Mouse (Mus musculus) retina, postnatal 1 day (tissue): Measurements from ENCODE around the gene Gm15155.
"Not testable (repeated sequence)": the region's sequence is repeated elsewhere in the genome, so short reads cannot be mapped to it uniquely, and the experiment has no call there.

Source experiments
- DNase-seq: peaks from one replicate; pipeline ENCODE4 v3.0.0-alpha.2; 2012

The Gm15155 gene

GRCm38 (mm10) chrX:155624341-155624841 is at the start of gene Gm15155:
Gene Gm15155, plus strand, starts transcription at chrX:155624741.
- peak; percentile 62 for DNase-seq

GRCm38 (mm10) chrX:155579791-155580190 is 44.8 kb upstream of the Gm15155 start:
- no peak for DNase-seq

GRCm38 (mm10) chrX:155584586-155584985 is 40.0 kb upstream of the Gm15155 start:
- DNase-seq, result no peak

GRCm38 (mm10) chrX:155591490-155591889 is 33.1 kb upstream of the Gm15155 start:
- no peak for DNase-seq

- DNase-seq, result no peak
Measured at GRCm38 (mm10) chrX:155592467-155592866, 32.1 kb upstream of the Gm15155 start.

- DNase-seq, result no peak
Measured at GRCm38 (mm10) chrX:155594685-155595084, 29.9 kb upstream of the Gm15155 start.

GRCm38 (mm10) chrX:155596390-155596789 is 28.2 kb upstream of the Gm15155 start:
- DNase-seq, result no peak

- DNase-seq, result no peak
Measured at GRCm38 (mm10) chrX:155601196-155601595, 23.3 kb upstream of the Gm15155 start.

GRCm38 (mm10) chrX:155622527-155622926 is 2.0 kb upstream of the Gm15155 start:
- DNase-seq, result peak; percentile 40

GRCm38 (mm10) chrX:155622961-155623599 is 1.5 kb upstream of the Gm15155 start:
- DNase-seq, result peak; percentile 55

GRCm38 (mm10) chrX:155623701-155624281 is 750 bp upstream of the Gm15155 start, which contains the start of gene Ptchd1:
Gene Ptchd1, minus strand, starts transcription at chrX:155623814.
- peak; percentile 72 for DNase-seq

- DNase-seq, result no peak
Measured at GRCm38 (mm10) chrX:155624895-155625294, 354 bp downstream of the Gm15155 start.

GRCm38 (mm10) chrX:155625671-155626196 is 1.2 kb downstream of the Gm15155 start:
- DNase-seq, result peak; percentile 50

- peak; percentile 37 for DNase-seq
Measured at GRCm38 (mm10) chrX:155643975-155644374, 19.4 kb downstream of the Gm15155 start.

GRCm38 (mm10) chrX:155645975-155646374 is 21.4 kb downstream of the Gm15155 start:
- DNase-seq, result no peak

- no peak for DNase-seq
Measured at GRCm38 (mm10) chrX:155657971-155658370, 33.4 kb downstream of the Gm15155 start.

GRCm38 (mm10) chrX:155690440-155690839 is 65.9 kb downstream of the Gm15155 start:
- not testable (repeated sequence) for DNase-seq

- no peak for DNase-seq
Measured at GRCm38 (mm10) chrX:155724157-155724556, 99.6 kb downstream of the Gm15155 start.

GRCm38 (mm10) chrX:155728387-155728786 is 103.8 kb downstream of the Gm15155 start:
- no peak for DNase-seq

- no peak for DNase-seq
Measured at GRCm38 (mm10) chrX:155888118-155888517, 263.6 kb downstream of the Gm15155 start.

- no peak for DNase-seq
Measured at GRCm38 (mm10) chrX:155900040-155900439, 275.5 kb downstream of the Gm15155 start.

- no peak for DNase-seq
Measured at GRCm38 (mm10) chrX:155901742-155902141, 277.2 kb downstream of the Gm15155 start.

GRCm38 (mm10) chrX:155903108-155903507 is 278.6 kb downstream of the Gm15155 start:
- no peak for DNase-seq

GRCm38 (mm10) chrX:156009756-156010155 is 385.2 kb downstream of the Gm15155 start:
- no peak for DNase-seq
